Mouse (Mus musculus): ENCODE measurements around the gene Igsf23. TPM values are rescaled to one million over a fixed set of nuclear protein-coding genes. Genes with fewer than 3 reads are reported as not detected.

Gene Igsf23
- total and polyA plus RNA-seq, 3 experiments = 1.9 to 8.6 (median 2.9) TPM

DNA sequence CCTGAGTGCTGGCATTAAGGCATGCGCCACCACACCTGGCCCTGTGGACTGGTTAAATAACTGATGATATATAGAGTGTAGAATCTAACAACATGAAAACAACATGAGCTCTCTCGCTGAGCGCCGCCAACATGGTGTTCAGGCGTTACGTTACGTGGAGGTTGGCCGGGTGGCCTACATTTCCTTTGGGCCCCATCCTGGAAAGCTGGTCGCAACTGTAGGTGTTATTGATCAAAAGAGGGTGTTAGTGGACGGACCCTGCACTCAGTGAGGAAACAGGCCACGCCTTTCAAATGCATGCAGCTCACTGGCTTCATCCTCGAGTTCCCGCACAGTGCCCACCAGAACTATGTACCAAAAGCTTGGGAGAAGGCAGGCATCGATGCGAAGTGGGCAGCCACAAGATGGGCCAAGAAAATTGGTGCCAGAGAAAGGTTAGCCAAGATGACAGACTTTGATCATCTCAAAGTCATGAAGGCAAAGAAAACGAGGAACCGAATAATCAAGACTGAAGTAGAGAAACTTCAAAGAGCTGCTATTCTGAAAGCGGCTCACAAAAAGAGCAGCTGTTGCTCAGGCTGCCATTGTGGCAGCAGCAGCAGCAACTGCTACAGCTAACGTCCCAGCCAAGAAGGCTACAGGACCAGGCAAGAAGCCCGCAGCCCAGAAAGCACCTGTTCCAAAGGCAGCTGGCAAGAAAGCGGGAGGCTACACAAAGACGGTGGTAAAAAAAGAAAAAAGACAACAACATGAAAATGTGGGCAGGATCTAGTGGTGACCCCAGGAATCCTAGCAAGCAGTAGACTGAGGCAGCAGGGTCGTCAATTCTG lies 38.6 kb downstream of the Igsf23 start:
- TF ChIP-seq CTCF (IDR thresholded peaks at IDR 0.05) = no peak
- no peak for TF ChIP-seq POLR2A (IDR thresholded peaks at IDR 0.05; ENCODE audit: insufficient read depth, low read depth, low read length)
- no peak for TF ChIP-seq EP300 (IDR thresholded peaks at IDR 0.05; ENCODE audit: insufficient read depth, low read depth, low read length)
- 91% methylated on average over 23 of the region's 23 CpGs for WGBS
- H3K36me3 ChIP-seq (ENCODE audit: control insufficient read depth, insufficient read depth, low read length) = no peaks in the 10 kb centered on the region
- H3K79me2 ChIP-seq (replicated peaks; ENCODE audit: control insufficient read depth, insufficient read depth, low read length) = no peaks in the 10 kb centered on the region
- intact Hi-C loops (cut with DNase I) = loop anchor here (2.0 kb wide), 1 partner anchor 35 kb away; no protein-coding TSS in a partner anchor
- H3K9ac ChIP-seq (ENCODE audit: low read depth, low read length) = no peak overlapping the region
- no peak overlapping the region for H3K4me3 ChIP-seq
- DNase-seq = no peak
- H3K27ac ChIP-seq = no peak overlapping the region
- H3K4me1 ChIP-seq (ENCODE audit: control insufficient read depth, insufficient read depth, low read length) = no peaks in the 10 kb centered on the region; the same call in 1 of the 2 replicates
- no peaks in the 10 kb centered on the region for H3K27me3 ChIP-seq (ENCODE audit: control insufficient read depth, insufficient read depth, low read length)

DNA sequence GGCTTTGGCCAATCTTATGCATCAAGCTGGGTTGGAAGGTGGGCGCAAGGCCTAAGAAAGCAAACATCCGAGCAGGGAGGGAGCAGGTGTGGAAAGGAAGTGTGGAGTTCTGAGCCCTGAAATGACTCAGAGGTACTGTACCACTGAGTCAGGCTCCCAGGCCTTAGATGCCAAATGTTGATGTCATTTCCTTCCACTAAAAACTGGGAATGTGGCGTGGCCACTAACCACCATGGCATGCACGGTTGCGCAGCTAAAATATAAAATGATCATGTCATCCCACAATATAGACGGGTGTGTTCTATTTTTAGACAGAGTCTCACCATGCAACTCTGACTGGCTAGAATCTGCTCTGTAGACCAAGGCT lies 39.3 kb downstream of the Igsf23 start:
- Histone ChIP-seq H3K4me1 (ENCODE audit: control insufficient read depth, insufficient read depth, low read length) (no peaks in the 10 kb centered on the region; the same call in 1 of the 2 replicates), H3K4me3 (no peak overlapping the region), H3K27me3 (ENCODE audit: control insufficient read depth, insufficient read depth, low read length) (no peaks in the 10 kb centered on the region), H3K9ac (ENCODE audit: low read depth, low read length) (no peak overlapping the region), H3K79me2 (replicated peaks; ENCODE audit: control insufficient read depth, insufficient read depth, low read length) (no peaks in the 10 kb centered on the region), H3K36me3 (ENCODE audit: control insufficient read depth, insufficient read depth, low read length) (no peaks in the 10 kb centered on the region), H3K27ac (no peak overlapping the region)
- TF ChIP-seq EP300 (IDR thresholded peaks at IDR 0.05; ENCODE audit: insufficient read depth, low read depth, low read length) = no peak
- no peak for DNase-seq
- intact Hi-C loops (cut with DNase I) = loop anchor here (2.0 kb wide), 1 partner anchor 34 kb away; no protein-coding TSS in a partner anchor
- 50% methylated on average over 6 of the region's 6 CpGs for WGBS

DNA sequence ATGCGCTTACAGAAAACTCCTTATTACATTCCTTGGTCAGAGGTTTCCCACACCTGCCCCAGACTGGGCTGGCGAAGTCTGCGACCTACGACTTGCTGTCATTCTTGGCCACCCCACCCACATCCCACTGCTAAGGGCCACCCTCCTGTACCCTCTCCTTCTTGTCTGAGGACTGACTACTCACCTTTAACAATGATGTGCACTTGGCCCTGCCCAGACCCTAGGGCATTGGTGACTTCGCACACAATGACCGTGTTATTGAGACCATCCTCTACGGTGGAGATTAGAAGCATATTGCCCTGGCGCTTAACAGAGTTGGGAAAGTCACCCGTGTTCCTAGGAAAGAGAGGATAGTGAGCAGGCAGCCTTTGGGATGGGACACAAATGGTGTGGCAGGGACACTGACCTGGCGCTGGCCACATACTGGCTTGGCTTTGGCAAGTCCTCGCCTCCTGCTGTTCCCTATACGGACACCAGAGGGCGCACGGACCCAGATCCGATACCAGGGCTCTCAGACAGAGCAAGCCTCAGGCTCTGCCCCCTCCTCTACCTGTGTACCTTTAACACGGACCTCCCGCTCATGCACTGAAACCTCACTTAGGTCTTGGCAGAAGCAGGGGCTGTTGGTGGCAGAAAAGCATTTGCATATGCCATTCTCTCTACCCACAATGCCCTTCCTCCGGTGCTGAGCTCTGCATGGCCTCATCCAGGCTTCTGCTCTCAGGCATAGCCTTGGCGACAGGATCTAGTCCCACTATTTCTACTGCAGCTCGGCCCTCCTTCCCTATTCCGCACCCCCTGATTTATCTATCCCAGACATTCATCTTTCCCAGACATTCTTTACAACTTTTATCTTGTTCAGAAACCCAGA lies 39.9 kb downstream of the Igsf23 start:
- TF ChIP-seq CTCF (IDR thresholded peaks at IDR 0.05) = peak; percentile 98
- no peak for TF ChIP-seq POLR2A (IDR thresholded peaks at IDR 0.05; ENCODE audit: insufficient read depth, low read depth, low read length)
- TF ChIP-seq EP300 (IDR thresholded peaks at IDR 0.05; ENCODE audit: insufficient read depth, low read depth, low read length) = peak; percentile 75; the same call in 1 of the 2 replicates
- WGBS = 47% methylated on average over 21 of the region's 21 CpGs

DNA sequence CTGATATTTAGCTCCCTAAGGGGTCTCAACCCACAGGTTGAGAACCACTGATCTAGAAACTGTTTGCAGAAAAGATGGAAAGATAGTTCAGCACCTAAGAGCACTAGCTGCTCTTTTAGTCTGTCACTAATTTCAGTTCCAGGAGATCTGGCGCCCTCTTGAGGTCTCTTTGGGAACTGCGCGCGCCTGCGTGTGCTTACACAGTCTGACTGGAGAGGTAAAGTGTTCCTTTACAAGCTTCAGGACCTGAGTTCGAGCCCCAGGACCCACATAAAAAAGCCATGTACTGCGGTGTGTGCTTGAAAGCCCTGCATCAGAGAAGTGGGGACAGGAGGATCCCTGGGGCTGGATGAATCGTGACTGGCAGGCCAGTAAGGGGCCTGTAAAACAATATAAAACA lies 60.7 kb downstream of the Igsf23 start:
- Histone ChIP-seq H3K9ac (ENCODE audit: low read depth, low read length) (no peak overlapping the region), H3K4me3 (no peak overlapping the region), H3K79me2 (replicated peaks; ENCODE audit: control insufficient read depth, insufficient read depth, low read length) (no peaks in the 10 kb centered on the region), H3K4me1 (ENCODE audit: control insufficient read depth, insufficient read depth, low read length) (no peaks in the 10 kb centered on the region), H3K27ac (no peak overlapping the region), H3K27me3 (ENCODE audit: control insufficient read depth, insufficient read depth, low read length) (no peaks in the 10 kb centered on the region), H3K36me3 (ENCODE audit: control insufficient read depth, insufficient read depth, low read length) (no peaks in the 10 kb centered on the region)
- 40% methylated on average over 8 of the region's 8 CpGs for WGBS
- peak; percentile 94 for TF ChIP-seq CTCF (IDR thresholded peaks at IDR 0.05)
- no peak for TF ChIP-seq EP300 (IDR thresholded peaks at IDR 0.05; ENCODE audit: insufficient read depth, low read depth, low read length)
- intact Hi-C loops (cut with DNase I) = no loop called here
- peak in 1 of 2 experiments; percentile 70 for DNase-seq

More for the DNA sequence above, 39.9 kb downstream of the Igsf23 start:
- no peaks in the 10 kb centered on the region for H3K79me2 ChIP-seq (replicated peaks; ENCODE audit: control insufficient read depth, insufficient read depth, low read length)
- no peak overlapping the region for H3K27ac ChIP-seq
- H3K36me3 ChIP-seq (ENCODE audit: control insufficient read depth, insufficient read depth, low read length) = no peaks in the 10 kb centered on the region
- H3K4me3 ChIP-seq = no peak overlapping the region
- H3K27me3 ChIP-seq (ENCODE audit: control insufficient read depth, insufficient read depth, low read length) = no peaks in the 10 kb centered on the region
- intact Hi-C loops (cut with DNase I) = loop anchor here (1.0 to 2.0 kb wide), 2 partner anchors 34 to 46 kb away; no protein-coding TSS in a partner anchor
- no peaks in the 10 kb centered on the region; the same call in 1 of the 2 replicates for H3K4me1 ChIP-seq (ENCODE audit: control insufficient read depth, insufficient read depth, low read length)
- peak; percentile 78 to 91 for DNase-seq
- H3K9ac ChIP-seq (ENCODE audit: low read depth, low read length) = no peak overlapping the region

DNA sequence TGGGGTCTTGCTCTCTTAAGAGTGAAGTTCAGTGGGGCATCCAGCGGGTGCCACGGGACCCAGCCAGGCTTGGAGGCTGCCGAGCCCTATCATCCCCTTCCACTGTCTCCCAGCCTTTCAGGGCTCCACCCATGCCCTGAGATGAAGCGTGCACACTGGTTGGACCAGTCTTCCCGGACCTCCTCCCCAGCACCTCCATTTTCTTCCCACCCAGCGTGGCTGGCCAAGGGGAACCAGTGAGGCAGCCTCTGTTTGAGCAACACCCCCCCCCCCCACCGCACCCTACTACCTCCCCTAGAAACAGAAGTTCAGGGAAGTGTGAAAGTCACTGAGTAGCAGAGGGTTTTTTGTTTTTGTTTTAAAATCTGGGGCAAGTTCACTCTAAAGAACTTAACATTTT lies 62.7 kb downstream of the Igsf23 start, which contains the start of gene Ceacam19:
TSS of gene Ceacam19 (minus strand) at position 117 of the 400 bp plus-strand sequence.
- intact Hi-C loops (cut with DNase I) = no loop called here
- TF ChIP-seq CTCF (IDR thresholded peaks at IDR 0.05) (no peak), EP300 (IDR thresholded peaks at IDR 0.05; ENCODE audit: insufficient read depth, low read depth, low read length) (no peak), POLR2A (IDR thresholded peaks at IDR 0.05; ENCODE audit: insufficient read depth, low read depth, low read length) (no peak)
- H3K4me1 ChIP-seq (ENCODE audit: control insufficient read depth, insufficient read depth, low read length) = no peaks in the 10 kb centered on the region
- H3K4me3 ChIP-seq = no peak within 1 kb of the TSS
- WGBS = 65% methylated on average over 7 of the region's 7 CpGs
- no peaks in the 10 kb centered on the region for H3K36me3 ChIP-seq (ENCODE audit: control insufficient read depth, insufficient read depth, low read length)
- no peaks in the 10 kb centered on the region for H3K27me3 ChIP-seq (ENCODE audit: control insufficient read depth, insufficient read depth, low read length)
- DNase-seq = no peak
- H3K9ac ChIP-seq (ENCODE audit: low read depth, low read length) = no peak within 1 kb of the TSS
- no peaks in the 10 kb centered on the region for H3K79me2 ChIP-seq (replicated peaks; ENCODE audit: control insufficient read depth, insufficient read depth, low read length)
- H3K27ac ChIP-seq = no peak within 1 kb of the TSS

Other genes with a start within 250 kb of the Igsf23 start
- 10 to 100 TPM; 92.7 to 98.2 TPM for gene Tomm40, start 235.3 kb downstream of the Igsf23 start, total RNA-seq (2021)
- 81.9 and 91.2 TPM in 2 replicates for gene Tomm40, start 235.3 kb downstream of the Igsf23 start, polyA plus RNA-seq (2012; rRNA removed)
- gene Nectin2, start 200.3 kb downstream of the Igsf23 start, total RNA-seq (2021) = 10 to 100 TPM; 30.2 to 41.4 TPM
- gene Nectin2, start 200.3 kb downstream of the Igsf23 start, polyA plus RNA-seq (2012; rRNA removed) = 29.4 and 30.7 TPM in 2 replicates
- gene Bcam, start 179.7 kb downstream of the Igsf23 start, total RNA-seq (2021) = 100 to 1,000 TPM; 190 to 214 TPM
- gene Bcam, start 179.7 kb downstream of the Igsf23 start, polyA plus RNA-seq (2012; rRNA removed) = 240 and 262 TPM in 2 replicates
- under 1 TPM; 0.63 to 0.77 TPM for gene Cblc, start 153.9 kb downstream of the Igsf23 start, total RNA-seq (2021)
- 0.41 and 1.2 TPM in 2 replicates for gene Cblc, start 153.9 kb downstream of the Igsf23 start, polyA plus RNA-seq (2012; rRNA removed)
- 1 to 10 TPM; 3.5 to 6.1 TPM for gene Bcl3, start 128.0 kb downstream of the Igsf23 start, total RNA-seq (2021)
- gene Bcl3, start 128.0 kb downstream of the Igsf23 start, polyA plus RNA-seq (2012; rRNA removed) = 11.9 and 14.0 TPM in 2 replicates
- gene Gm19345, start 98.8 kb downstream of the Igsf23 start, total RNA-seq (2021) = not detected
- gene Gm19345, start 98.8 kb downstream of the Igsf23 start, polyA plus RNA-seq (2012; rRNA removed) = not detected in 2 replicates
- gene Ceacam16, start 89.5 kb downstream of the Igsf23 start, total RNA-seq (2021) = under 1 TPM in 1 of 2 experiments, not detected in 1; 0.14 TPM
- gene Ceacam16, start 89.5 kb downstream of the Igsf23 start, polyA plus RNA-seq (2012; rRNA removed) = 0.35 and 0.66 TPM in 2 replicates
- not detected for gene Ceacam19, start 62.8 kb downstream of the Igsf23 start, total RNA-seq (2021)
- not detected in 2 replicates for gene Ceacam19, start 62.8 kb downstream of the Igsf23 start, polyA plus RNA-seq (2012; rRNA removed)
- 10 to 100 TPM; 20.1 to 24.5 TPM for gene Pvr, start 29.6 kb downstream of the Igsf23 start, total RNA-seq (2021)
- gene Pvr, start 29.6 kb downstream of the Igsf23 start, polyA plus RNA-seq (2012; rRNA removed) = 18.1 and 34.0 TPM in 2 replicates
- not detected for gene Ceacam20, start 14.7 kb upstream of the Igsf23 start, total RNA-seq (2021)
- gene Ceacam20, start 14.7 kb upstream of the Igsf23 start, polyA plus RNA-seq (2012; rRNA removed) = not detected in 2 replicates
- not detected for gene Nlrp9b, start 40.7 kb upstream of the Igsf23 start, total RNA-seq (2021)
- not detected in 2 replicates for gene Nlrp9b, start 40.7 kb upstream of the Igsf23 start, polyA plus RNA-seq (2012; rRNA removed)
- gene Vmn1r91, start 148.9 kb upstream of the Igsf23 start, total RNA-seq (2021) = not detected
- not detected in 2 replicates for gene Vmn1r91, start 148.9 kb upstream of the Igsf23 start, polyA plus RNA-seq (2012; rRNA removed)
- gene Gm16442, start 171.8 kb upstream of the Igsf23 start, total RNA-seq (2021) = not detected
- gene Gm16442, start 171.8 kb upstream of the Igsf23 start, polyA plus RNA-seq (2012; rRNA removed) = not detected in 2 replicates
- not detected for gene Vmn1r93, start 188.3 kb upstream of the Igsf23 start, total RNA-seq (2021)
- not detected in 2 replicates for gene Vmn1r93, start 188.3 kb upstream of the Igsf23 start, polyA plus RNA-seq (2012; rRNA removed)
- gene Vmn1r94, start 217.6 kb upstream of the Igsf23 start, total RNA-seq (2021) = not detected
- not detected in 2 replicates for gene Vmn1r94, start 217.6 kb upstream of the Igsf23 start, polyA plus RNA-seq (2012; rRNA removed)
- gene Vmn1r95, start 243.0 kb upstream of the Igsf23 start, total RNA-seq (2021) = not detected
- gene Vmn1r95, start 243.0 kb upstream of the Igsf23 start, polyA plus RNA-seq (2012; rRNA removed) = not detected in 2 replicates